Mouse (Mus musculus) layer of hippocampus, adult 18-20 months (tissue): ENCODE results near the gene Olfr873. TPM values are rescaled to one million over a fixed set of nuclear protein-coding genes. Genes with fewer than 3 reads are reported as not detected.
"Not testable (repeated sequence)": the region's sequence is repeated elsewhere in the genome, so short reads cannot be mapped to it uniquely, and the experiment has no call there.

Experiments used
- DNase-seq, 2 experiments: peaks; one replicate each; pipeline ENCODE4 v3.0.0; 2022; ENCODE audit warnings: low spot score in 2 of 2
- long read RNA-seq: library from polyadenylated mRNA; stranded (forward); transcript quantifications from one replicate; pipeline ENCODE4 v2.0.0, GENCODE M21; 2021
- total RNA-seq, 2 experiments: library from RNA; stranded (reverse); gene quantifications; 2 replicates each; pipeline ENCODE4 v1.2.3; 2021

Gene Olfr873
- not detected for total RNA-seq
- long read RNA-seq, result 0 reads

DNA sequence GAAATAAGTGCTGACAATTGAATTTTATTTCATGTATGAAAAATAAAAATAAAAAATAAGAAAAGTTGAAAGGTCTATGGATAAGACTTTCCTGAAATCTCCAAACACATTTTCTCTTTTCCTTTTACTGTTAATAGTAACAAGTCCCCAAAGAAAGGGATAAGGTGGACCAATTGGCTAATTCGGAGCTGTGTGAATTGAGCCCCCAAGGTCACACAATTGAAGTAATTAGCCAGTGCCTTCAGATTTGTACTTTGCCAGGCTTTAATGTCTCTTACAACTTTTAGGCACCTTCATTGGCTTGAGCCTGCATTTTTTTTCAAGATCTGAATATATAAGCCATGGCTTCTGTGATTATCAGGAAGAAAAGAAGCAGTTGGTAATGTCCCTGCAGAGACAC is at the start of gene Olfr873:
Gene Olfr873, plus strand, starts transcription at position 301 of the 400 bp plus-strand sequence.
- DNase-seq, result no peak

DNA sequence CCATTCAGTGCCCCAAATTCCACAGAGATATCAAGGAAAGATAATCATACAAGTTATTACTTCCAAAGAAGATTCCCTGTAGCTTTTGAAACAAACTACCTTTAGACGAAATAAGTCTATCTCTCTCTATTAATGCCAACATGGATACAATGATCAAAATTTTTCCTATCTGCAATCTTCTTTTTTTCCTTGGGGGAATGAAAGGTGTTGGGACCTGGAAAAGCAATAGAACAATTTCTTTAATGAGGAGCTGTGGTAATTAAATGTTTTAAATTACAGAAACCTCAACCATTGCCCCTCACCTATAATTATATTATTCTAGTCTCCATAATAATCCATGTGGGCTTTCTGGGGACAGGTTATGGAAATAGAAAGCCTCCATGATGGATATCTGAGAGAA is 16.3 kb upstream of the Olfr873 start, which contains the start of gene Olfr39:
Gene Olfr39, plus strand, starts transcription at position 301 of the 400 bp plus-strand sequence.
- DNase-seq, result no peak

DNA sequence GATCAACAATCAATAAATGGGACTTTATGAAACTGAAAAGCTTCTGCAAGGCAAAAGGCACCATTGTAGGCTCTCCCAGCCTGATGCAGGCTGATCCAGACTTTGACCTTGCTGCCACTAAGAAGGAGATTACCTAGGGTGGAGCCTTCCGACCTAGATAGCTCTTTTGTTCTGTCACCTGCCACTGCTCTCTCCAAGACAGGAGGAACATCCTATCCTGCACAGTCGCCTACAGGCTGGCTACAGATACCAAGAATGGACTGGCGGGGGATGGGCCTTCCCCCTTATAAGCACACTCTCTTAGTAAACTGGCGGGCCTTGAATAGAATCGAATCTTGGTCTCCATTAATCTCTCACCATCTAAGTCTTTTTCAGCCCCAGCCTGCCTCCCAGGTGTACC is 2.8 kb upstream of the Olfr873 start:
- not testable (repeated sequence) for DNase-seq

DNA sequence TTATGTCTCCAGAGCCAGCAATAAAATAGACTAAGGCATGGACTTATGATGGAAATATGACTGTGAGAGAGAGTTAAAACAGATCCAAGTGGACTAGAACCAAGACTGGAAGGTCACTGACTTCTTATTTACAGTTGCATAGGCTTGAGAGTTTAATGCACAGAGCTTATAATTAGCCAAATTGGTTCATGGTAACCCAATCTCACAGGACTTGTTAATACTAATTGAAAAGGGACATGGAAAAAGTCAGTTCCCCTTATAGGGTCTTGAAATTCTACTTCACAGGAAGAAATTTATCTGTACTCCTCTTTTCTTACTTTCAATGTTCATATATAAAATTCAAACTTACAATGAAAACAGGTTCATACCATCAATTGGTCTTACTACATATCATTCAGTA is 37.7 kb downstream of the Olfr873 start, which contains the start of gene Olfr18:
Gene Olfr18, minus strand, starts transcription at position 101 of the 400 bp plus-strand sequence.
- DNase-seq, result no peak

DNA sequence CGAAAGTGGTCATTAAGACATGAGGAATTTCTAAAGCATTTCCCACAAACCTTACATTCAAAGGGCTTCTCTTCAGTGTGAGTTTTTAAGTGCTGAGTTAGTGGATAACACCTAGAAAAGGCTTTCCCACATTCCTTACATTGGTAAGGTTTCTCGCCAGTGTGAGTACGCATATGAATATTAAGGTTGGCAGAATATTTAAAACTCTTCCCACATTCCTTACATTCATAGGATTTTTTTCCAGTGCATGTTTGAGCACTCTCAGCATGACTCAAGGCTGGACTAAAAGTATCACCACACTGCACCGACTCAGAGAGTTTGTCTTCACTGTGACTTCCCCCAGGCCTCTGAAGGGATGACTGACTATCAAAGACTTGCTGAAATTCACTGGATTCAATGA is 50.2 kb downstream of the Olfr873 start:
- no peak for DNase-seq

Other genes starting within 250 kb of the Olfr873 start
- not detected for gene Olfr867, start 241.0 kb upstream of the Olfr873 start, total RNA-seq
- not detected for gene Olfr868, start 199.9 kb upstream of the Olfr873 start, total RNA-seq
- not detected for gene Olfr869, start 169.5 kb upstream of the Olfr873 start, total RNA-seq
- not detected for gene Olfr870, start 124.5 kb upstream of the Olfr873 start, total RNA-seq
- gene Olfr871, start 86.3 kb upstream of the Olfr873 start, total RNA-seq, result not detected
- gene Olfr872, start 61.4 kb upstream of the Olfr873 start, total RNA-seq, result not detected
- gene Olfr39, start 16.2 kb upstream of the Olfr873 start, total RNA-seq, result not detected
- gene Olfr18, start 37.6 kb downstream of the Olfr873 start, total RNA-seq, result not detected
- 1 to 10 TPM; 9.3 to 9.6 TPM for gene Zfp560, start 86.6 kb downstream of the Olfr873 start, total RNA-seq
- gene Zfp26, start 161.6 kb downstream of the Olfr873 start, total RNA-seq, result 10 to 100 TPM; 21.2 to 26.0 TPM
- gene Zfp426, start 194.2 kb downstream of the Olfr873 start, total RNA-seq, result 10 to 100 TPM; 24.6 to 27.5 TPM
- gene Zfp266, start 222.9 kb downstream of the Olfr873 start, total RNA-seq, result 10 to 100 TPM; 41.6 to 45.7 TPM